Mouse (Mus musculus): ENCODE measurements around the gene Actn4. TPM values are rescaled to one million over a fixed set of nuclear protein-coding genes. Genes with fewer than 3 reads are reported as not detected.

The Actn4 gene
- 110 and 120 TPM in 2 replicates for polyA plus RNA-seq (2015; fragmentation: Nextera tagmentation; extraction: Ambion mirVana)

GRCm38 (mm10) chr7:28961927-28962670, at the start of gene Actn4:
Gene Actn4, minus strand, starts transcription at chr7:28962340.

GRCm38 (mm10) chr7:28981651-28982273, 19.6 kb upstream of the Actn4 start, which contains the start of the genes Eif3k and Map4k1:
Gene Eif3k, minus strand, starts transcription at chr7:28981864.
Gene Map4k1, plus strand, starts transcription at chr7:28982050.

DNA sequence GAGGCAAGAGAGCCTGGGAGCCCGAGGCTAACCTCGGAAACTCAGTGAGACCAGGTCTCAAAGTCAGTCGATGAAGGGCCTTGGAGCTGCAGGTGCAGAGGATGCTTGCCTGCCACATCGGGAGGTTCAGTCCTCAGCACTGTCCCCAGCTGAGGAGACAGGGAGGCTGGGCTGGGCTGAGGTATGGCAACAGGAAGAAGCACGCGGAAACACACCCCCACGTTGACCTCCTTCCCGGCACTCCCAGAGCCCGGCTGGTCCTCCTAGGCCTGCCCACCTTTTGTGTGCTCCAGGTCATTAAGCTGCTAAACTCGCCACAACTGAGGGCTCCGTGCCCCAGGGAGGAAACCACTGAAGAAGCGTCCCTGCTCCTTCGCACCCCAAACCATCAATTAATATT, 80.9 kb downstream of the Actn4 start, which contains the start of gene Capn12:
Gene Capn12 (plus strand): TSS at position 224 of the 400 bp plus-strand sequence.

DNA sequence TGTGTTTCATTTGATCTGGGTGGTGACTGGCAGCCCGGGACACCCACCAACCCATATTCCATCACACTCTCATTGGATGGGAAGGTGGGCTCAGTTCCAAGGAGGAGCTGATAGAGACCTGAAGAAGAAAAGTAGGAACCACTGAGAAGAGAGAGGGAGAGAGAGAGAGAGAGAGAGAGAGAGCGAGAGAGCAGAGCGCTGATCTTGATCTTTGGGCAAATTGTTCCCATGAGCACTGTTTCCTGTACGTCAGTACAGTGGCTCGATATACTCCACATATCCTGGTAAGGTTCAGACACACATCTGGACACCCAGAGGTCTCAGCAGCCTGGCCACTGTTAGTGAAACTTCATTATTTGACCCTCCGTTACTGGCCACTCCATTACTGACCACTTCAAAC, 98.6 kb downstream of the Actn4 start, which contains the start of gene Lgals7:
Gene Lgals7 (plus strand): TSS at position 314 of the 400 bp plus-strand sequence.

Other genes starting within 250 kb of the Actn4 start
- gene Fbxo17, start 245.5 kb downstream of the Actn4 start, polyA plus RNA-seq (2015; fragmentation: Nextera tagmentation; extraction: Ambion mirVana) = 5.9 and 6.1 TPM in 2 replicates
- gene Mrps12, start 220.5 kb downstream of the Actn4 start, polyA plus RNA-seq (2015; fragmentation: Nextera tagmentation; extraction: Ambion mirVana) = 125 and 130 TPM in 2 replicates
- gene Sars2, start 220.3 kb downstream of the Actn4 start, polyA plus RNA-seq (2015; fragmentation: Nextera tagmentation; extraction: Ambion mirVana) = 18.5 and 21.8 TPM in 2 replicates
- 1.5 and 2.1 TPM in 2 replicates for gene Ccer2, start 206.2 kb downstream of the Actn4 start, polyA plus RNA-seq (2015; fragmentation: Nextera tagmentation; extraction: Ambion mirVana)
- 154 and 178 TPM in 2 replicates for gene Sirt2, start 195.6 kb downstream of the Actn4 start, polyA plus RNA-seq (2015; fragmentation: Nextera tagmentation; extraction: Ambion mirVana)
- gene Nfkbib, start 194.8 kb downstream of the Actn4 start, polyA plus RNA-seq (2015; fragmentation: Nextera tagmentation; extraction: Ambion mirVana) = 77.9 and 82.5 TPM in 2 replicates
- gene Rinl, start 173.4 kb downstream of the Actn4 start, polyA plus RNA-seq (2015; fragmentation: Nextera tagmentation; extraction: Ambion mirVana) = 2.5 TPM in 2 replicates
- 155 and 161 TPM in 2 replicates for gene Hnrnpl, start 153.8 kb downstream of the Actn4 start, polyA plus RNA-seq (2015; fragmentation: Nextera tagmentation; extraction: Ambion mirVana)
- gene Ech1, start 137.1 kb downstream of the Actn4 start, polyA plus RNA-seq (2015; fragmentation: Nextera tagmentation; extraction: Ambion mirVana) = 135 and 151 TPM in 2 replicates
- gene Lgals4, start 128.5 kb downstream of the Actn4 start, polyA plus RNA-seq (2015; fragmentation: Nextera tagmentation; extraction: Ambion mirVana) = 6.1 and 7.7 TPM in 2 replicates
- gene Lgals7, start 98.5 kb downstream of the Actn4 start, polyA plus RNA-seq (2015; fragmentation: Nextera tagmentation; extraction: Ambion mirVana) = 3.5 and 4.3 TPM in 2 replicates
- gene Capn12, start 80.9 kb downstream of the Actn4 start, polyA plus RNA-seq (2015; fragmentation: Nextera tagmentation; extraction: Ambion mirVana) = 0.43 and 0.56 TPM in 2 replicates
- 307 and 320 TPM in 2 replicates for gene Eif3k, start 19.5 kb upstream of the Actn4 start, polyA plus RNA-seq (2015; fragmentation: Nextera tagmentation; extraction: Ambion mirVana)
- gene Map4k1, start 19.7 kb upstream of the Actn4 start, polyA plus RNA-seq (2015; fragmentation: Nextera tagmentation; extraction: Ambion mirVana) = 11.8 and 12.8 TPM in 2 replicates
- gene Ryr1, start 162.8 kb upstream of the Actn4 start, polyA plus RNA-seq (2015; fragmentation: Nextera tagmentation; extraction: Ambion mirVana) = 11.1 and 15.3 TPM in 2 replicates
- 0.90 and 1.4 TPM in 2 replicates for gene Rasgrp4, start 172.5 kb upstream of the Actn4 start, polyA plus RNA-seq (2015; fragmentation: Nextera tagmentation; extraction: Ambion mirVana)
- 79.0 and 80.4 TPM in 2 replicates for gene Fam98c, start 193.9 kb upstream of the Actn4 start, polyA plus RNA-seq (2015; fragmentation: Nextera tagmentation; extraction: Ambion mirVana)
- gene Ggn, start 207.9 kb upstream of the Actn4 start, polyA plus RNA-seq (2015; fragmentation: Nextera tagmentation; extraction: Ambion mirVana) = 0.28 and 0.55 TPM in 2 replicates
- 12.6 and 14.1 TPM in 2 replicates for gene Spred3, start 208.1 kb upstream of the Actn4 start, polyA plus RNA-seq (2015; fragmentation: Nextera tagmentation; extraction: Ambion mirVana)
- gene Psmd8, start 218.4 kb upstream of the Actn4 start, polyA plus RNA-seq (2015; fragmentation: Nextera tagmentation; extraction: Ambion mirVana) = 278 and 284 TPM in 2 replicates

Data from neural tube, postnatal 0 days (tissue).